ENCODE assay signal across 8 mouse cellular contexts in the genomic region with DNA sequence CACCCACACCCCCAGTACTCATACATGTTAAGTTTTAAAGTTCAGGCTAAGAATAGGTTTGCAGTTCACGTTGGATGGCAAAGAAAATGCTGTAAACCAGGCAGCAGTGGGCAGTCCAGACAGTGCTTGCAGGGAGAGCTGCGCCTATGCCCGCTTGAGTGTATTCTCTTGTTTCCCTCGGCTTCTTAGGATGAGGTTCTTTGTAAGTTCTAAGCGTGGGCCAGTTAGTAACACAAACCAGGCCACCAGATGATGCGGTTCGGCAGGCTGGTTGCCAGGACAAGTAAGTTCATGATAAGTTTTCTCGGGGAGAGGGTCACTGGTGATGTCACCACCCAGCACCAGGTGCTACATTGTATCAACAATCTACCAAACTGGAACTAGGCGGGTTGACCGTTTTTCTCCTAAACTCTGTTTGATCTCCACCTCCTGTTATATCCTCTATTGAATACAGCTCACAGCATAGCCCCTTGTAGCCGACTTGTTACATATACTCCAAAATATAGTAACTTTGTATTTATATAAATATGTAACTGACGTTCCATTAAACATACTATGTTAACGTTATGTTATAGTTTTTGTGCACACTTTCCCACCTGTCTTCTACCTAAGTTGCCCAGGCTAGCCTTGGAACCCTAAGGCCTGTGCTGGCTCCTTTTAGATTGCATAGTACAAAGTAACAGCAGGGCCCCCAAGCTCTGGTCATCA. TPM values are rescaled to one million over a fixed set of nuclear protein-coding genes. Genes with fewer than 3 reads are reported as not detected.
DNase-seq lines count a peak whose midpoint lies in the region; ATAC-seq lines count a peak whose summit lies in the region.

No protein-coding gene starts in this region.

- ATAC-seq in kidney, embryonic 16.5 days (ENCODE audit: low FRiP score, low TSS enrichment): no peak
- ATAC-seq in hindbrain, embryonic 14.5 days (ENCODE audit: low FRiP score): no peak
- ATAC-seq in midbrain, embryonic 14.5 days (ENCODE audit: low FRiP score, low TSS enrichment): no peak

- no peak for DNase-seq in kidney, postnatal 14 days
- DNase-seq in hindbrain, embryonic 14.5 days (ENCODE audit: low spot score): no peak
- DNase-seq in midbrain, embryonic 14.5 days: no peak
- DNase-seq in B cell, adult 2 months: no peak
- no peak for DNase-seq in right cerebral cortex, postnatal 14 days
- DNase-seq in spleen, adult 12 weeks (ENCODE audit: low spot score): no peak

- 90% methylated on average over 13 of the region's 13 CpGs for WGBS in kidney, embryonic 16.5 days
- WGBS in hindbrain, embryonic 14.5 days: 86% methylated on average over 13 of the region's 13 CpGs
- 89% methylated on average over 13 of the region's 13 CpGs for WGBS in midbrain, embryonic 14.5 days

- H3K27ac ChIP-seq in kidney, embryonic 16.5 days (ENCODE audit: low read length): peak overlapping the region; percentile 89
- H3K27ac ChIP-seq in brown adipose tissue, adult 24 weeks (replicated peaks; ENCODE audit: low read depth, low read length): peak overlapping the region; percentile 63
- peak overlapping the region; percentile 99 for H3K27ac ChIP-seq in hindbrain, embryonic 14.5 days
- H3K27ac ChIP-seq in midbrain, embryonic 14.5 days (replicated peaks; ENCODE audit: low read depth, low read length): peak overlapping the region; percentile 99

- H3K27me3 ChIP-seq in kidney, embryonic 16.5 days (ENCODE audit: insufficient read depth, low read length): no peaks in the 10 kb centered on the region
- H3K27me3 ChIP-seq in hindbrain, embryonic 14.5 days (ENCODE audit: control insufficient read depth, insufficient read depth, low read length): no peaks in the 10 kb centered on the region
- no peaks in the 10 kb centered on the region for H3K27me3 ChIP-seq in midbrain, embryonic 14.5 days (ENCODE audit: control insufficient read depth, insufficient read depth, low read length)

- H3K9me3 ChIP-seq in kidney, embryonic 16.5 days (ENCODE audit: low read length): no peaks in the 10 kb centered on the region
- no peaks in the 10 kb centered on the region for H3K9me3 ChIP-seq in hindbrain, embryonic 14.5 days (ENCODE audit: control insufficient read depth, low read length)
- no peaks in the 10 kb centered on the region for H3K9me3 ChIP-seq in midbrain, embryonic 14.5 days (ENCODE audit: control insufficient read depth, low read length)

- H3K4me2 ChIP-seq in kidney, embryonic 16.5 days (replicated peaks; ENCODE audit: low read depth, low read length): peak overlapping the region; percentile 52
- peak overlapping the region; percentile 55 for H3K4me2 ChIP-seq in hindbrain, embryonic 14.5 days (replicated peaks)
- H3K4me2 ChIP-seq in midbrain, embryonic 14.5 days (ENCODE audit: low read length): peak overlapping the region; percentile 63

- peaks cover 7% of the 10 kb centered on the region; the same call in 1 of the 2 replicates for H3K36me3 ChIP-seq in kidney, embryonic 16.5 days (ENCODE audit: insufficient read depth, low read length)
- peaks cover 21% of the 10 kb centered on the region for H3K36me3 ChIP-seq in hindbrain, embryonic 14.5 days (replicated peaks; ENCODE audit: control insufficient read depth, insufficient read depth)
- H3K36me3 ChIP-seq in midbrain, embryonic 14.5 days (ENCODE audit: control insufficient read depth, insufficient read depth, low read length): peaks cover 10% of the 10 kb centered on the region; the same call in 1 of the 2 replicates

- H3K4me1 ChIP-seq in kidney, embryonic 16.5 days (ENCODE audit: insufficient read depth, low read length): peaks cover 9% of the 10 kb centered on the region
- H3K4me1 ChIP-seq in brown adipose tissue, adult 24 weeks (ENCODE audit: control insufficient read depth, insufficient read depth, insufficient read length, low read length): peaks cover 6% of the 10 kb centered on the region
- H3K4me1 ChIP-seq in hindbrain, embryonic 14.5 days (replicated peaks; ENCODE audit: control insufficient read depth, insufficient read depth, low read length): peaks cover 14% of the 10 kb centered on the region
- H3K4me1 ChIP-seq in midbrain, embryonic 14.5 days (ENCODE audit: control insufficient read depth, insufficient read depth, low read length): peaks cover 19% of the 10 kb centered on the region

- peak overlapping the region; percentile 61 for H3K4me3 ChIP-seq in kidney, embryonic 16.5 days (ENCODE audit: low read length)
- H3K4me3 ChIP-seq in brown adipose tissue, adult 24 weeks (ENCODE audit: insufficient read depth, low read depth, low read length): peak overlapping the region; percentile 73
- peak overlapping the region; percentile 95 for H3K4me3 ChIP-seq in hindbrain, embryonic 14.5 days (replicated peaks; ENCODE audit: low read length)
- peak overlapping the region; percentile 88 for H3K4me3 ChIP-seq in midbrain, embryonic 14.5 days (replicated peaks; ENCODE audit: low read depth, low read length)

- peak overlapping the region; percentile 72 for H3K9ac ChIP-seq in kidney, embryonic 16.5 days (replicated peaks; ENCODE audit: low read length)
- peak overlapping the region; percentile 75 for H3K9ac ChIP-seq in hindbrain, embryonic 14.5 days
- peak overlapping the region; percentile 80 for H3K9ac ChIP-seq in midbrain, embryonic 14.5 days (replicated peaks; ENCODE audit: low read length)

RNA-seq across cellular contexts. Expression of a gene that starts 0.9 kb away (rescaled TPM):
- polyA plus RNA-seq in kidney, embryonic 16.5 days (2015; fragmentation: Nextera tagmentation; extraction: Ambion mirVana): 613 and 614 TPM in 2 replicates
- polyA plus RNA-seq in brown adipose tissue, adult 24 weeks (2012; ENCODE audit: insufficient read depth, insufficient read length, missing spikeins): 71.5 and 92.5 TPM in 2 replicates
- polyA plus RNA-seq in hindbrain, embryonic 14.5 days (2014; fragmentation: Nextera tagmentation; extraction: Ambion mirVana): 343 and 359 TPM in 2 replicates
- polyA plus RNA-seq in midbrain, embryonic 14.5 days (2014; fragmentation: Nextera tagmentation; extraction: Ambion mirVana): 391 and 451 TPM in 2 replicates

RNA-seq across cellular contexts. Expression of a gene that starts 10.6 kb away (rescaled TPM):
- polyA plus RNA-seq in kidney, embryonic 16.5 days (2015; fragmentation: Nextera tagmentation; extraction: Ambion mirVana): 36.7 and 43.6 TPM in 2 replicates
- polyA plus RNA-seq in brown adipose tissue, adult 24 weeks (2012; ENCODE audit: insufficient read depth, insufficient read length, missing spikeins): 5.5 and 8.2 TPM in 2 replicates
- 15.0 and 15.2 TPM in 2 replicates for polyA plus RNA-seq in hindbrain, embryonic 14.5 days (2014; fragmentation: Nextera tagmentation; extraction: Ambion mirVana)
- polyA plus RNA-seq in midbrain, embryonic 14.5 days (2014; fragmentation: Nextera tagmentation; extraction: Ambion mirVana): 10.4 and 15.6 TPM in 2 replicates
